Mouse (Mus musculus) midbrain, embryonic 16.5 days (tissue): ENCODE data around the gene Pcsk6. TPM values are rescaled to one million over a fixed set of nuclear protein-coding genes. Genes with fewer than 3 reads are reported as not detected.
"Not testable (repeated sequence)": the region's sequence is repeated elsewhere in the genome, so short reads cannot be mapped to it uniquely, and the experiment has no call there.

ENCODE experiments used
- ATAC-seq: fragments of 200-750 bp; cut with Nextera tagmentation; 2 replicates; pipeline ENCODE4 v1.8.0; 2017; ENCODE audit warnings: moderate TSS enrichment
- H3K27ac ChIP-seq: fragments of 300-500 bp; sonication (generic); 2 replicates; pipeline ENCODE4 v1.5.1; 2014; ENCODE audit warnings: mild to moderate bottlenecking, low read length, mixed read lengths
- H3K27me3 ChIP-seq: fragments of 300-500 bp; sonication (generic); 2 replicates; pipeline ENCODE4 v1.6.1; 2014; ENCODE audit warnings: low read depth, low read length, mixed read lengths; ENCODE audit not compliant: control insufficient read depth, insufficient read depth
- H3K36me3 ChIP-seq: fragments of 300-500 bp; sonication (generic); 2 replicates; pipeline ENCODE4 v1.6.1; 2014; ENCODE audit warnings: mild to moderate bottlenecking, low read length, moderate library complexity, mixed read lengths; ENCODE audit not compliant: control insufficient read depth, insufficient read depth
- H3K4me1 ChIP-seq: fragments of 300-500 bp; sonication (generic); 2 replicates; pipeline ENCODE4 v1.6.1; 2014; ENCODE audit warnings: mild to moderate bottlenecking, low read length, mixed read lengths; ENCODE audit not compliant: control insufficient read depth, insufficient read depth
- H3K4me2 ChIP-seq: fragments of 300-500 bp; sonication (generic); 2 replicates; pipeline ENCODE4 v1.6.1; 2014; ENCODE audit warnings: mild to moderate bottlenecking, low read length, mixed read lengths
- H3K4me3 ChIP-seq: fragments of 300-500 bp; sonication (generic); 2 replicates; pipeline ENCODE4 v1.5.1; 2014; ENCODE audit warnings: low read depth, mild to moderate bottlenecking, low read length, moderate library complexity, mixed read lengths
- H3K9ac ChIP-seq: fragments of 300-500 bp; sonication (generic); 2 replicates; pipeline ENCODE4 v1.6.1; 2014; ENCODE audit warnings: low read depth, low read length, mixed read lengths
- H3K9me3 ChIP-seq: fragments of 300-500 bp; sonication (generic); replicated peaks from 2 replicates; pipeline ENCODE4 v1.6.1; 2014; ENCODE audit warnings: mild to moderate bottlenecking, low read length, mixed read lengths; ENCODE audit not compliant: control insufficient read depth, poor library complexity, severe bottlenecking
- WGBS: fragments of 180-500 bp; shearing (Covaris S2); extraction: QIAGEN DNeasy Blood & Tissue Kit; methylation state at CpG from one replicate; pipeline ENCODE4 v1.1.7; 2014; 5-methylcytosine and 5-hydroxymethylcytosine counted together
- polyA plus RNA-seq: library from polyadenylated mRNA; unstranded; fragments of >200 nt; fragmentation: Nextera tagmentation; extraction: Ambion mirVana; gene quantifications from 2 replicates; pipeline ENCODE4 v1.2.1, GENCODE M21; 2015

Gene Pcsk6
- 0.82 and 1.2 TPM in 2 replicates for polyA plus RNA-seq

DNA sequence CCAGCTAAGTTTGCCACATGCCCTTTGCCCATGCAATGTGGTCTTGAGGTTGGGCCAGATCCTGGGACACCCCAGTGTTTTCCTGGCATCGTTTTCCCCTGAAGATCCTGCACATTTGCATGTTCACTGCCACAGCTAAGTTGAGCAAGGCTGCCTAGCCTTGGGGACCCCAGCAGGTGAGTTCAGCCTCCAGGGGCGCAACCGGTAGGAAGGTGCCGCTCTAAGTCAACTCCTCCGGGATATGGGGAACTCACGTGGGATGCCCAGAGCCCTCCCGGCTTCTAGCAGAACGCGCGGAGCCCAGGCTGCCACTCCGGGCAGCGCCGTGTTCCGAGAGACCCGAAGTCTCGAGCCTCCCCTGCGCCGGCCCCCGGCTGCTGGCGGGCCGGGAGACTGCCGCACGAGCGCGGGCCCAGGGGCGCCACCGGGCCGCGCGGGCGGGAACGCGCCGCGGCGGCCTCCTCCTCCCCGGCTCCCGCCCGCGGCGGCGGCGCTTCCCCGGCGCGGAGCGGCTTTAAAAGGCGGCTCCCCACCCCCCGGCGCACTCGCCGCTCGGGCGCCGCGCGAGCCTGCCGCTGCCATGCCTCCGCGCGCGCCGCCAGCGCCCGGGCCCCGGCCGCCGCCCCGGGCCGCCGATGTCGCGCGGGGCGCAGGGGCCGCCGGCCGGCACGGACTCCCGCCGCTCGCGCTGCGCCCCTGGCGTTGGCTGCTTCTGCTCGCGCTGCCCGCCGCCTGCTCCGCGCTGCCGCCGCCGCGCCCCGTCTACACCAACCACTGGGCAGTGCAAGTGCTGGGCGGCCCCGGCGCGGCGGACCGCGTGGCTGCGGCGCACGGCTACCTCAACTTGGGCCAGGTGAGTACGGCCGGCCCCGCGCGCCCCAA is at the start of gene Pcsk6:
Gene Pcsk6, plus strand, starts transcription at position 144 of the 882 bp plus-strand sequence.
- WGBS = 0% methylated on average over 31 of the region's 111 CpGs
- H3K27me3 ChIP-seq = peaks cover 30% of the 10 kb centered on the region
- ATAC-seq = peak; percentile 75

DNA sequence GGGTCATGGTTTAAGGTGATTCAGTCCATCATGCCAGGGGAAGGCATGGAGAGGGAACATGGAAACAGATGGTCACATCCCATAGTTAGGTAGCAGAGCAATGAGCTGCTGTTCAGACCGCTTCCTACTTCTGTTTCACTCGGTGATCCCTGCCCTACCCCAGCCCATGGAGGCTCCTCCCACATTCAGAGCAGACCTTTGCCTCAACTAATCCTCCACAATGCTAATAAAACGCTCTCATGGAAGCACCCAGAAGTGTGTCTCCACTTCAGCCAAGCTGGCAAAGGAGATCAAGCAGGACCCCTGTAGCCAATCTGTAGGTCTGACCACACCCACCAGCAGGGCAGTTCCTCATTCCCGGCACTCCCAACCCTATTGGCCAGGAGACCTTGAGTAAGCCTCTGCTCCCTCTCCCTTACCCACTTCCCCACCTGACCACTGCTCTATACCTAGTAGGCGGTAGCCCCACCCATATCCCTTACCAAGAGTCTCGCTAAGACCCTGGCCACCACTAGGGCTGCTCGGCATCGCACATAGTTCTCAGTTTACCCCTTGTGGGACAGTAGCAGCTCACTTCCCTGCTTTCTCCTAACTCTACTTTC is 47.8 kb upstream of the Pcsk6 start:
- Histone ChIP-seq H3K4me1 (no peaks in the 10 kb centered on the region), H3K27me3 (no peaks in the 10 kb centered on the region), H3K4me2 (no peak overlapping the region), H3K4me3 (no peak overlapping the region), H3K9ac (no peak overlapping the region), H3K27ac (no peak overlapping the region), H3K36me3 (no peaks in the 10 kb centered on the region), H3K9me3 (no peaks in the 10 kb centered on the region)
- no peak for ATAC-seq
- 79% methylated on average over 8 of the region's 8 CpGs for WGBS

More for the DNA sequence above, at the start of gene Pcsk6:
- H3K4me2 ChIP-seq = peak within 1 kb of the TSS; percentile 84
- no peaks in the 10 kb centered on the region for H3K9me3 ChIP-seq
- no peaks in the 10 kb centered on the region for H3K36me3 ChIP-seq
- H3K4me3 ChIP-seq = peak within 1 kb of the TSS; percentile 58
- H3K9ac ChIP-seq = peak within 1 kb of the TSS; percentile 64
- no peak within 1 kb of the TSS for H3K27ac ChIP-seq
- H3K4me1 ChIP-seq = peaks cover 6% of the 10 kb centered on the region

DNA sequence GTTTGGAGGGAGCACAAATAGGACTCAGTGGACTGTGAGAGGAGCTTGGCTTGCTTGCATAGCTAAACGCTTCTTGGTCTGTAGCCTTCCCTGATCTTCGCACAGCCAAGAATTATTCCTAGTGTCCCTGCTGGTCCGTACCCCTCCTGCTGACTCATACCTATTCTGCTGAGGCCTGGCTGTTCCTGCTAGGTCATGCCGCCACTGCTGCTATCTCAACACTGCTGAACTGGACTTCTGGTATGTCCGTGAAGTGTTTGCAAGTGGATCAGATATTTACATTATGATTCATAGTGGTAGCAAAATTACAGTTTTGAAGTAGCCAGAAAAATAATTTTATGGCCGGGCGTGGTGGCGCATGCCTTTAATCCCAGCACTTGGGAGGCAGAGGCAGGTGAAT is 44.0 kb upstream of the Pcsk6 start:
- Histone ChIP-seq H3K9ac (no peak overlapping the region), H3K9me3 (no peaks in the 10 kb centered on the region), H3K4me1 (peaks cover 9% of the 10 kb centered on the region; the same call in 1 of the 2 replicates), H3K27me3 (no peaks in the 10 kb centered on the region), H3K36me3 (no peaks in the 10 kb centered on the region), H3K4me3 (no peak overlapping the region), H3K4me2 (no peak overlapping the region), H3K27ac (no peak overlapping the region)
- 97% methylated on average over 8 of the region's 8 CpGs for WGBS
- no peak for ATAC-seq

DNA sequence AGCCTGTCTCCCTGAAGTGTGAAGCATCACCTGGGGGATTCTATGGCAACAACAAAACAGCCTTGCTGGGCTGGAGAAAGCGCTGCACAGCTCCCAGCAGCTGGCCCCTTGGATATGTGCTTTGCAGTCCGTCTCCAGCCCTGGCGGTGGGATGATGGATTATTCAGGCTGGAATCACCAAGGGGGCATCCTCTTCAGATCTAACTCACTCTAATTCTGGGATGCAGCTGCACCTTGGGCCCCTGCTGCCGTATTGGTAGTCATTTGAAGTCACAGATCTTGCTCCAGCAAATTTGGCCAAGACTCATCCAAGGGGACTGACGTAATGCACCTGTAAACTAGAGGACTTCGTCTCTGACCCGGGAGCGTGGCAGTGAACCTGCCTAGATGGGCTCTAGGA is 41.1 kb upstream of the Pcsk6 start:
- no peak overlapping the region for H3K27ac ChIP-seq
- 23% methylated on average over 8 of the region's 8 CpGs for WGBS
- H3K4me1 ChIP-seq = peaks cover 9% of the 10 kb centered on the region; the same call in 1 of the 2 replicates
- H3K4me3 ChIP-seq = no peak overlapping the region
- H3K9me3 ChIP-seq = no peaks in the 10 kb centered on the region
- no peak for ATAC-seq
- H3K4me2 ChIP-seq = no peak overlapping the region
- H3K36me3 ChIP-seq = no peaks in the 10 kb centered on the region
- no peak overlapping the region for H3K9ac ChIP-seq
- H3K27me3 ChIP-seq = no peaks in the 10 kb centered on the region

DNA sequence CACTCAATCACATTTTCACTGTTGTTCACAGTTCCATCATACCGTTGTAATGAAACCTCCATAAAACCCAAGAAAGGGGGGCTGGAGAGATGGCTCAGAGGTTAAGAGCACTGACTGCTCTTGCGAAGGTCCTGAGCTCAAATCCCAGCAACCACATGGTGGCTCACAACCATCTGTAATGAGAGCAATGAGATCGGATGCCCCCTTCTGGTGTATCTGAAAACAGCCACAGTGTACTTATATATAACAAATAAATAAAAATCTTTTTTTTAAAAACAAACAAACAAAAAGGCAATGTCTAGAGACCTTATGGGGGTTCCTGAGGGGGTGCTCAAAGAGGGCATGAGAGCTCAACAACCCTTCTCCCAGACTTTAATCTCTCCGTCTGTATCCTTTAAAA is 39.6 kb upstream of the Pcsk6 start:
- H3K36me3 ChIP-seq, H3K4me1 ChIP-seq, H3K27ac ChIP-seq, H3K27me3 ChIP-seq, ATAC-seq, H3K4me2 ChIP-seq, H3K4me3 ChIP-seq, H3K9me3 ChIP-seq, H3K9ac ChIP-seq: not testable (repeated sequence)
- WGBS = 79% methylated on average over 4 of the region's 4 CpGs

DNA sequence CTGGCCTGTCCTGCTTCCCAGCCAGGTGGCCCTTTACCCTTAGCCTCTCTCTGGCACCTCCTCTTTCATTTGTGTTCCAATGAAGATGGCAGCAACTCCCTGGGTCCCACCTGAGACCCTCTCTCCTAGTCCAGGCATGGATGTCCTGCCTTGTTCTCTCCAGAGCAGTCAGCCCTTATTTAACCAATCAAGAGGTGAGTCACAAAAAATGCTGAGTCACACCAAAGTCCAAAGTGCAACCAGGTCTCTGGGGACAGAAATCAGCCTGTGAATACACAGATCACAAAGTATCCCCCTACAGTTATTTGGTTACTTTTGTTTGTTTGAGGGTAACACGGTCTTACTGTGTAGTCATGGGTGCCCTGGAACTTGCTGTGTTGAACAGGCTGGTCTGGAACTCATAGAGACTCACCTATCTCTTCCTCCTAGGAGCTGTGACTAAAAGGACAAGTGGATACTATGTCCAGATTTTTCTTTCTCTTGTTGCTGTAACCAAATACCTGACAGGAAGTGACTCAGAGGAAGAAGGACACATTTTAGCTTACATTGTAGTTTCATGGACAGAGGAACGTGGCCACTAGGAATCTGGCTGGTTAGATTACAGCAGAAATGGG is 38.9 kb upstream of the Pcsk6 start:
- H3K4me2 ChIP-seq = no peak overlapping the region
- H3K9ac ChIP-seq = no peak overlapping the region
- WGBS = 77% methylated on average over 2 of the region's 2 CpGs
- ATAC-seq = no peak
- H3K27me3 ChIP-seq = no peaks in the 10 kb centered on the region
- H3K9me3 ChIP-seq = no peaks in the 10 kb centered on the region
- H3K36me3 ChIP-seq = no peaks in the 10 kb centered on the region
- no peak overlapping the region for H3K4me3 ChIP-seq
- H3K27ac ChIP-seq = no peak overlapping the region
- peaks cover 9% of the 10 kb centered on the region; the same call in 1 of the 2 replicates for H3K4me1 ChIP-seq

DNA sequence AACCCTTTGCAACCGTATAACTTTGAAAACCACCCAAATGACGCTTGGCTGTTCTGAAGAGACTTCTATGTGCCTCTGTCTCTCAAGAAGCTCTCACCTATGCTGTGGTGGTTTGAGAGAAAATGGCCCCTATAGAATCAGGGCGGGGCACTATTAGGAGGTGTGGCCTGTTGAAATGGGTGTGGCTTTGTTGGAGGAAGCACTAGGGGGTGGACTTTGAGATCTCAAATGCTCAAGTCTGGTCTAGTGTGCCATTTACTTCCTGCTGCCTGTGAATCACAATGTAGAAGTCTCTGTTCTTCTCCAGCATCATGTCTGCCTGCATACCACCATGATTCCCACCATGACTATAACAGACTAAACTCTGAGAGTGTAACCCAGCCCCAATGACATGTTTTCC is 21.8 kb upstream of the Pcsk6 start:
- Histone ChIP-seq H3K9me3 (peaks cover 7% of the 10 kb centered on the region; the same call in 1 of the 2 replicates), H3K27ac (no peak overlapping the region), H3K4me2 (no peak overlapping the region), H3K4me1 (no peaks in the 10 kb centered on the region), H3K4me3 (no peak overlapping the region), H3K36me3 (no peaks in the 10 kb centered on the region), H3K9ac (no peak overlapping the region), H3K27me3 (no peaks in the 10 kb centered on the region)
- WGBS = 94% methylated on average over 3 of the region's 3 CpGs
- ATAC-seq = no peak

DNA sequence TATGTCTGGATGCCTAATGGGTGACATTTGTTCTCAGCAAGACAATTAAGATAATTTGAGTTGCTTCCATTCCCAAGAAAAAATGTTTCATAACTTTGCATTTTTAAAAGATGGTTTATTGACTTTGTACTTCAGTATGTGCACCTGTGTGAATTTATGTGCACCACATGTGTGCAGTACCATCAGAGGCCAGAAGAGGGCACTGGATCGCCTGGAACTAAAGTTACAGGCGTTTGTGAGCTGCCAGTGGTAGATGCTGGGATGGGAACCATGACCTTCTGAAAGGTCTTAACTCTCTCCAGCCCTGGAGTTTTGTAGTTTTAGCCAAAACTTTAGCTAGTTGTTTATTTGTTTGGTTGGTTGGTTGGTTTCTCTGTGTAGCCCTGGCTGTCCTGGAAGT is 18.3 kb upstream of the Pcsk6 start:
- no peak overlapping the region for H3K4me3 ChIP-seq
- no peaks in the 10 kb centered on the region for H3K4me1 ChIP-seq
- no peaks in the 10 kb centered on the region for H3K27me3 ChIP-seq
- H3K4me2 ChIP-seq = no peak overlapping the region
- H3K9me3 ChIP-seq = peaks cover 7% of the 10 kb centered on the region; the same call in 1 of the 2 replicates
- no peaks in the 10 kb centered on the region for H3K36me3 ChIP-seq
- no peak for ATAC-seq
- 51% methylated on average over 2 of the region's 2 CpGs for WGBS
- no peak overlapping the region for H3K27ac ChIP-seq
- no peak overlapping the region for H3K9ac ChIP-seq

DNA sequence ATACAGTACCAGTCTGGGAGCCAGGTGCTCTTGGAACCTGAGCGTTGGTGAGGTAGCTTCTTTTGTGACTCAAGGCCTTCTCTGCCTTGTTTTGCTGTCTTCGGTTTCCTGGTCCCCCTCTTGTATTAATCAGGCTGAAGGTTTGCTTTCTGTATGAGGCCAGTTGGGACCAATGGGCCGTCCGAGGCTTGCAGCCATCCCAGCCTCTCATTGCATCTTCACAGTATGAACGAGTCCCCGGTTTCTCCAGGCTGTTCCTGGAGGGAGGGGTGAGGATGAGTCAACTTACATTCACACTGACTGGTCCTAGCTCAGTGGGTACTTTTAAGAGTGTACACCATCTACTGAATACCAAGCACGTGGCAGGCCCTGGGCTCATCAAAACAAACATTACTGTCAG is 553 bp upstream of the Pcsk6 start:
- H3K27ac ChIP-seq = no peak overlapping the region
- WGBS = 61% methylated on average over 7 of the region's 7 CpGs
- no peak overlapping the region; the same call in 1 of the 2 replicates for H3K4me2 ChIP-seq
- H3K27me3 ChIP-seq = peaks cover 28% of the 10 kb centered on the region
- H3K4me3 ChIP-seq = no peak overlapping the region
- no peaks in the 10 kb centered on the region for H3K9me3 ChIP-seq
- no peak overlapping the region for H3K9ac ChIP-seq
- no peaks in the 10 kb centered on the region for H3K36me3 ChIP-seq
- ATAC-seq = no peak
- H3K4me1 ChIP-seq = peaks cover 6% of the 10 kb centered on the region
